Mouse (Mus musculus) cerebellum, postnatal 36 days (tissue): ENCODE data around the gene Peli2.
A peak's percentile ranks its signal among the peaks of the same experiment; 100 is the strongest.

Experiments
- DNase-seq, 2 experiments: peaks; one replicate each; pipeline ENCODE4 v3.0.0; 2021 to 2022; ENCODE audit warnings: mixed read lengths in 2 of 2

The Peli2 gene

DNA sequence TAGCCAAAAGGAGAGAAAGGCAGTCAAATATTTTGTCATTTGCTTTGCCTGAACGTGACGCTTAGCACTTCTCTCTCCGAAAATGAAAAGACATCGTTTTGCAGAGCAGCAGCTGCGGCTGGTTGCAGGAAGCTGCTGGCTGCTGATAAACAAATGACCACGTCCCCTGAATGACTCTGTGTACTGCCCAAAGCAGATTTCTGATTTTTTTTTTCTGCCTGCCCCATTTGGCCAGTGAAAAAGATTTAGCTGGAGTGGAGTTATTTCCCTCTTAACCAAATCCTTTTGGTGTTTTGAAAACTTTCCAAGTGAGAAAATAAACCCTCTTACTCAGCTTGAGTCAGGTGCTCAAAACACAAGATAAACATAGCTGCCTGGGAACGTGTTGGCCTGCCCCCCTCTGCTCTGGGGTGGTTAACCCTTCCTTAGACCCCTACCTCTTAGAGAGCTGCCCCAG is 175.2 kb downstream of the Peli2 start:
- DNase-seq, result no peak

DNA sequence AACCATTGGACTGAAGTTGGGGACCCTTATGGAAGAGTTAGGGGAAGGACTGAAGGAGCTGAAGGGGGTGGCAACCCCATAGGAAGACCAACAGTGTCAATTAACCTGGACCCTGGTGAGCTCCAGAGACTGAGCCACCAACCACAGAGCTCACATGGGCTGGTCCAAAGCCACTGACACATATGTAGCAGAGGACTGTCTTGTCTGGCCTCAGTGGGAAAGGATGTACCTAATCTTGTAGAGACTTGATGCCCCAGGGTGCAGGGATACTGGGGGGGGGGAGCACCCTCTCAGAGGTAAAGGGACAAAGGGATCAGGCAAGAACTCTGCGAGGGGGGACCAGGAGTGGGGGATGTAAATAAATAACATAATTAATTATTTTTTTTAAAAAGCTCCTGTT is 176.2 kb downstream of the Peli2 start:
- DNase-seq, result no peak

DNA sequence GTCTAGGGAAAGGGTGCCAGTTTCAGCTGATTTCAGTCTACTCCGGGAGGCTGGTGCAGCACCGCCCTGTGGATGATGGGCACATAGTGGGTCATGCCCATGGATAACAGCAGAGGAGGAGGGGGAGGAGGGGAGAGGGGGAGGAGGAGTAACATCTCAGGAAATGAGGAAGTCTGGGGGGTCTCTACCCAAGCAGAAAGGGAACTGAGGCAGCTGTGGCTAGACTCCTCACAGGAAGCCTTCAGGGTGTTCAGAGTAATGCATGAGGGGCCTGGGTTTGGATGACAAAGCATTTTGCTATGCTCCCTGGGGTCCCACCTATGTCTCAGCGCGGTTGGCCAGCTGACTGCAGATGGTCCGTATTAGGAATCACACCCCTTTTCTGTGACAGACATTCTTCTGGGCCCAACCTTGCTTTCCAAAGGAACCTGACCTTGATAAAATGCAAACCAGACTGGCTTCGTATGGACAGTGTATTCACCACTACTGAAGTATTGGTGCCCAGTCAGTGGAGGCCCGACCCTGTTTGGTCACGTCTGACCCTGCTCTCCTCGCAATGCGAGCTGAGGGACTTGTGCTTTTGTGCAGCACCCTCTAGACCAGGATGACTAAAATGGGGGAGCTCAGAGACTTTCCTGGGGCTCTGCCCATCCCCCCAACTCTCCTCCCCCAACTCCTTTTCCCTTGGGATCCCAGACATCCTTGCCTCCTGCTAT is 182.0 kb downstream of the Peli2 start:
- DNase-seq, result no peak

DNA sequence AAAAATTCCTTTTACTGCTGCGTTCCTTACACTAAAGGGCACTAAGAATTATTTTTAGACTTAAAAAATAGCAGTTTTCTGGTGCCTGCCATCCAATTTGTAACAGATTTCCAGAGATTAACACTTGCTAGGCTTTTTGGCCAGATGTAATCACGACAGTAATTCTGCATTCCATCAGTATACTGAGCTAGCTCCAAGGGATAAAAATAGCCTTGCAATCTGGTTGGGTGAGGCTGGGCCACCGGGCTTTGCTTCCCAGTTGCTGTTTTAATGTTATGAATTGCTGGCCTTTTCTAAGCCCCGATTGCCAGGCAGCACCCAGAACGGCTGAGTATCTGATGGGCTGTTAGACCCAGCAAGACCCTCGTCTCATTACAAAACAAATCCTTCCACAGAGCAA is 182.6 kb downstream of the Peli2 start:
- DNase-seq, result no peak

DNA sequence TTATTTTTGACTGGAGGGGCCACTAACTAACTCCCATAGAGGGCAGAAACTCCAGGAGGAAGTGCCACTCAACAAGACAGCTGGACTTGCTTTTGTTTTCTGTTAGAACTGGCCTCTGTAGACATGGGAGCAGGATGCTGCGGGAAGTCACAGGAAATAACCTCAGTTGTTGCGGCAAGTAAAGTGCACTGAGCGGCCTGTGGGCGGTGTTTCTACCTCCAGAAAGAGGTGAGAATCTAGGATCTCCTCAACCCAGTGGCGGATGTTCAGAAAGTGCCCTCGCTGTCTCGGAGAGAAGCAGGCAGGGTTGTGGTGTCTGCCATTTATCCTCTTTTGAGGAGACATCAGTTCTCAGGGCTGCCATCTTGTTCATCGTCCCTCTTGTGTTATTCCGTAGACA is 183.2 kb downstream of the Peli2 start:
- no peak for DNase-seq

DNA sequence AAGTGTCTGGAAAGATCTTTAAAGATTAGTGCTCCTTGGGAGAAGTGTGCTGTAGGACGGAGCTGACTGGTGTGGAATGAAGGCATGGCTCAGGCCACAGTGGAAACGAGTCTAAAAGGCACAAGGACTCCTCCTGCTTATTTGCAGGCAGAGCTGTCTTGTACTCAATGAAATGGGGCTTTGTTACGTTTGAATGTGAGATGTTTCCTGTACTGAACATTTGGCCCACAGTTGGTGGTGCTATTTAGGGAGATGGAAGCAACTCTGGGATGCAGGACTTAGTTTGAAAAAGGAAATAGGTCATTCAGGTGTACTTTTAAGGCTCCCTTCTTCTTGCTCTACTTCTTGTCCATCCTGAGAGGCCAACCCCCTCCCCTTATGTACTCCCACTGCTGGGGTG is 192.6 kb downstream of the Peli2 start:
- peak in 1 of 2 experiments; percentile 13 for DNase-seq

DNA sequence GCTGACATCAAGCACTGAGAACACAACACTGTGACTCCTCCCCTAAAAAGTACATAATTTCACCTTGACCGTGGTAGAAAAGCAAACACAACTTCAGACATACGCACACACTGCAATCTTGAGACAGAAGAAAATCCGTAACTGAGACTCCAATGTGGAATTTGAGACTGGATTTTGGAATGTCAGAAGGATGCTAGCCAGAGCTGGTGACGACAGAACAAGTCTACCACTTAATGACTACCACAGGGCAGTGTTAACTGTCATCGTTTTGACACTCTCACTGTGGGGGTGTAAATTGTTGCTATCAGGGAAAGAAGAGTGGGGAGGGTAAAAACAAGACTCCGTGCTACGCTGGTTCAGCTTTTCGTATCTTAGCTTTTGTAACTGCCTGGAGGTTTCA is 195.8 kb downstream of the Peli2 start:
- no peak for DNase-seq

DNA sequence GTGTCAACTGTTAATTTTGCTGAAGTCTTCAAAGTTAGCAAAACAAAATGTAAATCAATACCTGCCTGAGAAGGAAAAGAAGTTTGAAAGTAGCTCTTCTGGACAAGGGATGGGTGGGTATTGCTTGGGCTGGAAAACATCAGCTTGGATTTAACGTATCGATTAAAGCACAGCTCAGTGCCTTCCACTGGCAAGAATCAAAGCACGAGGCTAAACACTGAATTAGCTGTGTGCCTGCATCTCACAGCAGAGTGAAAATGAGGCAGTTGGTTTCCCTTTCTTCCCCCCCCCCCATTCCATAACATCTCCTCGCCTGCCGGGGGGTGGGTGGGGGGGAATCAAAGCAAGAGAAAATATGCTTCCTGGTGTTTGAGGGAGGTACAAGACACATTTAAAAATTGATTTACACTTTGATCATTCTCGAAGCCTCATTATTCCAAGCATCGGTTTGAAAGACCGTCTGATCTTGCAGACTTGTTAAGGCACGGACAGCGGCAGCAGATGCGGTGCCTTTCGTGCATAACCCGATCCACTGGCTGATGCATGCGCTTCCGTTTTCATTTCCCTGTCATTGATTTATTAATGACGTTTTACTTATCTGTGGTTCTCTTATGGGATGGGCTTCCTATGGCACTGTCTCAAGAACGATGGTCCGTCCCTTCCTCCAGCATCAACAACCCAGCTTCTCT is 203.3 kb downstream of the Peli2 start:
- DNase-seq, result no peak

DNA sequence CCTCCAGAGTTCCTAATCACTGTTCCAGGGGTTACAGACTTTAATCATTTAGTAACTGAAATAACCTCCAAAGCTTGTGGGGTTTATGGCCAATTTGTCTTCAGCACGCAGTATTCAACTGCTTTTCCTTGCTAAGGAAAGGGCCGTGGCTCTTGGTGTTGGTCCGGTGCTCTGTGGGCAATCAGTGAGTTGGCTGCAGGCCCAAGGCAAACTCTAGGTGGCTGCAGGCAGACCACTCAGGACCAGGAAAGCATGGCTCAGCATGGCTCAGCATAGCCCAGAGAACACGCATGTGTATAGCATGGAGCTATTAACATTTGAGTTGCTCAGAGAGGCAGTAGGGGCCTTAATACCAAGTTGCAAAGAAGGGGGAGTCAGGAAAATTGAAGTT is 203.8 kb downstream of the Peli2 start:
- DNase-seq, result no peak

DNA sequence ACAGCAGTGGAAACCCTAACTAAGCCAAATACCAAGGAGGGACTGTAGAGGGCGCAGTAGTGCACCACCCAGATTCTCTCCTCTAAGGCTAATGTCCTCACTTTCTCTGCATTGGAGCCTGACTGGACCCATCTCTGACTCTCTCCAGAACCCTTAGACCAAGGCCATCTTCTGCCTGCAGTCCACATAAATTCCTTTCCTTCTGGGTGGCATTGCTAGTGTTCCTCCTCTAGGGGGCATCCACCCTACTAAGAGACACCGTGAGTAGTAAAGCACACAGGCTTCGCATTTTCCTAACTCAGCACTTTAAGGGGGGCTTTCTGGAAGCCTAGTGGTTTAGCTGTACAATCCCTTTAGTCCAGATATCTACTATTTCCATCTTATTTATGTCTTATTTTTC is 207.1 kb downstream of the Peli2 start:
- no peak for DNase-seq

DNA sequence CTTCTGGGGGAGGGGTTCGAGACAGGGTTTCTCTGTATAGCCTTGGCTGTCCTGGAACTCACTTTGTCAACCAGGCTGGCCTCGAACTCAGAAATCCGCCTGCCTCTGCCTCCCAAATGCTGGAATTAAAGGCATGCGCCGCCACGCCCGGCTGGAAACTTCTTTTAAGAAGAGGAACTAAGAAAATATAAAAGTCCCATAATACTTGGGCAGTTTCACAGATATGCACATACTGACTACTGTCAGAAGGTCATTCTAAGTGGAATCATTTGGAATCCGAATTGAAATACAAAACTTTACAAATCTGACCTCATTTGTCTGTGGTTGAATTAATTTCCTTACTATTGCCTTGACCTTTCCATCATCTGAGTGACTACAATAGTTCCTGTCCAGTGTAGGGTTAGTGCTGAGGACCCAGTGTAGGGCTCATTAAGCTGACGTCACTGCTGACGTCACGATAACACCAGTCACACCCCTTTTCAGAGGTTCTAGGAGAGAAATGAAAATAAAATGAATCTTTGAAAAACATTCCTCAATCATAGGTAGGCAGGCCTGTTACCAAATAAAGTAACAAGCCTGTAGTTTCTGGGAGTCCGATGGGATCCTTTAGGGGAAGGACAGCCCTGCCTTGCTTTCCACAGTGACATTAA is 209.2 kb downstream of the Peli2 start:
- DNase-seq, result no peak
